Mouse (Mus musculus): ENCODE measurements at regions not wholly inside any gene's neighbourhood (a gene's known extent, or its start where the extent isn't known, plus 50 kb on each side); places are given as distances from the start of the nearest gene placed in this dataset.
A peak's percentile ranks its signal among the peaks of the same experiment; 100 is the strongest.

DNA sequence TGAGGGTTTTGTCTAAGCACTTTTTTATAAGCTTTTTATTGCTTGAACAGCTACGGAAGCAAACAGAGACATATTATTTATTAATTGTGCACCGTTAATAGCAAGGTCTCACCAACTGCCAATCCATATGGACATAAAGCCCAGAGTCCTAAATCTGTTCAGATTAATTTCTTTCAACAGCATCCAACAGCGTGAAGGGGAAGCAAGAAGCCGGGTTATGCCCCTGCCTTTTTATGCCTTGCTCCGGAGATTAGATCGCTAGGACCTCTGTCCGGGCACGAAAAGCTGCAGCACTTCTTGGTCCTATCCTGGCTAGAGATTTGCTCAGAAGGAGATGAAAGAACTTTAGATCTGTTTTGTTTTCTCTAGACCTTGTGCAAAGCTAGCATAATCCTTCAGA lies 289.6 kb upstream of the Epha7 start:
- Histone ChIP-seq H3K4me2 (ENCODE audit: low read length) (no peak overlapping the region), H3K9me3 (replicated peaks; ENCODE audit: low read length) (no peaks in the 10 kb centered on the region), H3K27me3 (ENCODE audit: insufficient read depth, low read length) (no peaks in the 10 kb centered on the region), H3K36me3 (ENCODE audit: insufficient read depth, low read length) (no peaks in the 10 kb centered on the region), H3K4me3 (replicated peaks; ENCODE audit: low read depth, low read length) (no peak overlapping the region), H3K4me1 (replicated peaks; ENCODE audit: insufficient read depth, low read length) (no peaks in the 10 kb centered on the region), H3K9ac (ENCODE audit: low read depth, low read length) (no peak overlapping the region), H3K27ac (no peak overlapping the region)
- WGBS: 64% methylated on average over 8 of the region's 8 CpGs
- TF ChIP-seq CTCF (IDR thresholded peaks at IDR 0.05; ENCODE audit: low read depth): no peak
- DNase-seq (ENCODE audit: low spot score) (no peak), ATAC-seq (replicated peaks; ENCODE audit: low FRiP score, low read depth) (no peak)

DNA sequence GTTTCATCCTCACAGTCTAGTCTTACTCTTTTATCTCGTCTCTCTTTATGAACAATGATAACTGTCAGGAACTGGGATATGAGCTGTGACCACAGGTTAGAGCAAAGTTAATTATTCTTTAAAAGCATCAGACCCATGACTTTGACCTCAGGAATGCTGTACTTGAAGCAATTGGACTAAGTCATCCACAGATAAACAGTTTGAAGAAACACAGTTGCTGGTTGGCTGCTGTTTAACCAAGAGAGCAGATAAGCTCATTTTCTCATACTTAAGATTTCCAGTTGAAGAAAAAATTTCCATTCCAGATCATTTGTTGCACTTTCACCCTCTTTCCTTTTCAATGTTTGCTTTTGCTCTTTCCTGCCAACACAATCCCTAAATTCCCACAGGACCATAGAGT lies 270.7 kb upstream of the Epha7 start:
- H3K27ac ChIP-seq: no peak overlapping the region
- no peak overlapping the region for H3K9ac ChIP-seq (ENCODE audit: low read depth, low read length)
- no peak overlapping the region for H3K4me2 ChIP-seq (ENCODE audit: low read length)
- H3K4me3 ChIP-seq (replicated peaks; ENCODE audit: low read depth, low read length): no peak overlapping the region
- no peaks in the 10 kb centered on the region for H3K9me3 ChIP-seq (replicated peaks; ENCODE audit: low read length)
- no peaks in the 10 kb centered on the region for H3K36me3 ChIP-seq (ENCODE audit: insufficient read depth, low read length)
- no peak for TF ChIP-seq CTCF (IDR thresholded peaks at IDR 0.05; ENCODE audit: low read depth)
- no peaks in the 10 kb centered on the region for H3K27me3 ChIP-seq (ENCODE audit: insufficient read depth, low read length)
- DNase-seq (ENCODE audit: low spot score): peak; percentile 60
- no peaks in the 10 kb centered on the region for H3K4me1 ChIP-seq (replicated peaks; ENCODE audit: insufficient read depth, low read length)
- peak; percentile 78 for ATAC-seq (replicated peaks; ENCODE audit: low FRiP score, low read depth)
- WGBS: 10% methylated on average over 1 of the region's 1 CpGs

DNA sequence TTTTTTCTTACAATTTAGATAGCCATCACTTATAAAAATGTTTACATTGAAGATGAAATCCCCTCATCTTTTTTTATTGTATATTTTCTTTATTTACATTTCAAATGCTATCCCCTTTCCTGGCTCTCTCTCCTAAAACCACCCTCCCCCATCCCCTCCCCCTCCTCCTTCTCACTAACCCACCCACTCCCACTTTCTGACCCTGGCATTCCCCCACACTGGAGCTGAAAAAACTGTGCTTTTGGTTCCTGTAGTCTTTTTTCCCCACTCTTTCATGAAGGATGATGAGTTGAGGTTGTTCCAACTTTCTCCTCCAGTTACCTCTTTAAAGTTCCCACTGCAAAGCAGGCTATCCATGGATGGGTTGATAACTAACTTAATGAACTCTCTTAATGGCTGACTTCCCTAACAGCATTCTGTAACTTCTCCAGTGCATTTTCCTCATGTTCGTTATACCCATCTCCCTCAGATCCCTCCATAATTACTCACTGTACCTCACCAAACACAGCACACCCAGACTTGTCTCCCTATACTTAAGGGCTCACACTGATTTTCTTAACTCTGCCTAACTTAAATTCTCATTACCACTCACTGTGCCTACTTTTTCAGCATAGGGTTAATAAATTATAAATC lies 270.1 kb upstream of the Epha7 start:
- no peaks in the 10 kb centered on the region for H3K36me3 ChIP-seq (ENCODE audit: insufficient read depth, low read length)
- WGBS: 26% methylated on average over 1 of the region's 1 CpGs
- H3K4me1 ChIP-seq (replicated peaks; ENCODE audit: insufficient read depth, low read length): 0 out of 2 replicates have a peak, but pooled peaks cover under 1% of the 10 kb centered on the region
- no peak overlapping the region for H3K9ac ChIP-seq (ENCODE audit: low read depth, low read length)
- H3K4me3 ChIP-seq (replicated peaks; ENCODE audit: low read depth, low read length): no peak overlapping the region
- H3K27ac ChIP-seq: 0 out of 2 replicates have a peak overlapping the region, but pooled peaks have one; percentile 36
- no peak for TF ChIP-seq CTCF (IDR thresholded peaks at IDR 0.05; ENCODE audit: low read depth)
- peak; percentile 21 for DNase-seq (ENCODE audit: low spot score)
- no peaks in the 10 kb centered on the region for H3K9me3 ChIP-seq (replicated peaks; ENCODE audit: low read length)
- H3K27me3 ChIP-seq (ENCODE audit: insufficient read depth, low read length): no peaks in the 10 kb centered on the region
- peak; percentile 72 for ATAC-seq (replicated peaks; ENCODE audit: low FRiP score, low read depth)
- no peak overlapping the region for H3K4me2 ChIP-seq (ENCODE audit: low read length)

DNA sequence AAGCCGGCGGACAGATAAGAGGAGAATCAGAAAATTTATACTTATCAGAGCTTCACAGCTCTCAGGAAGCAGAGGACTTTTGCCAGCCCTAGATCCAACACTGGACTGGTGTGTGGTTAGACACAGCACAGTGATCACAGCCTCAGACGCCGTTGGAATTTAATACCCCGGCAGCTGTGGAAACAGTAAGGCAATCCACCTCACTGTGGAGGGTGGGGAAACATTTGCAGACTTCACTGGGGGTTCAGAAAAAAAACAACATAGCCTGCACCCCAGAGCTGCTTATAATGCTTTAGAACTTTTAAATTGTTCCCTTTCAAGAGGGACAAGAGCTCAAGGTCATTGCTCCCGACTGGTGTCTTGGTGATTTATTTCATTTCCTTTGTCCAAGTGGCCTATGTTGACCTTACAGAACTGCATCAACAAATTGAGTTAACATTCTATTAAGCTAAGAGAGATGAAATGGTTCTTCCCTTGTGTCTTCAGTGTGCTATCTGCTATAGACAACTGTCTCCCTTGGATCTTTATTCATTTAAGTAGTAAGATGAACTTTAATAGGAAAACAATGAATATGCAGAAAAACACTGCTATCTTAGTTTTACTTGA lies 264.6 kb upstream of the Epha7 start:
- H3K4me1 ChIP-seq (replicated peaks; ENCODE audit: insufficient read depth, low read length): 0 out of 2 replicates have a peak, but pooled peaks cover 8% of the 10 kb centered on the region
- no peaks in the 10 kb centered on the region for H3K27me3 ChIP-seq (ENCODE audit: insufficient read depth, low read length)
- H3K9me3 ChIP-seq (replicated peaks; ENCODE audit: low read length): no peaks in the 10 kb centered on the region
- peak overlapping the region; percentile 29; the same call in 1 of the 2 replicates for H3K4me2 ChIP-seq (ENCODE audit: low read length)
- 8% methylated on average over 6 of the region's 6 CpGs for WGBS
- H3K27ac ChIP-seq: 0 out of 2 replicates have a peak overlapping the region, but pooled peaks have one; percentile 47
- TF ChIP-seq CTCF (IDR thresholded peaks at IDR 0.05; ENCODE audit: low read depth): no peak
- H3K9ac ChIP-seq (ENCODE audit: low read depth, low read length): no peak overlapping the region
- ATAC-seq (replicated peaks; ENCODE audit: low FRiP score, low read depth) (peak; percentile 93), DNase-seq (ENCODE audit: low spot score) (peak; percentile 80)
- H3K4me3 ChIP-seq (replicated peaks; ENCODE audit: low read depth, low read length): no peak overlapping the region
- no peaks in the 10 kb centered on the region for H3K36me3 ChIP-seq (ENCODE audit: insufficient read depth, low read length)

DNA sequence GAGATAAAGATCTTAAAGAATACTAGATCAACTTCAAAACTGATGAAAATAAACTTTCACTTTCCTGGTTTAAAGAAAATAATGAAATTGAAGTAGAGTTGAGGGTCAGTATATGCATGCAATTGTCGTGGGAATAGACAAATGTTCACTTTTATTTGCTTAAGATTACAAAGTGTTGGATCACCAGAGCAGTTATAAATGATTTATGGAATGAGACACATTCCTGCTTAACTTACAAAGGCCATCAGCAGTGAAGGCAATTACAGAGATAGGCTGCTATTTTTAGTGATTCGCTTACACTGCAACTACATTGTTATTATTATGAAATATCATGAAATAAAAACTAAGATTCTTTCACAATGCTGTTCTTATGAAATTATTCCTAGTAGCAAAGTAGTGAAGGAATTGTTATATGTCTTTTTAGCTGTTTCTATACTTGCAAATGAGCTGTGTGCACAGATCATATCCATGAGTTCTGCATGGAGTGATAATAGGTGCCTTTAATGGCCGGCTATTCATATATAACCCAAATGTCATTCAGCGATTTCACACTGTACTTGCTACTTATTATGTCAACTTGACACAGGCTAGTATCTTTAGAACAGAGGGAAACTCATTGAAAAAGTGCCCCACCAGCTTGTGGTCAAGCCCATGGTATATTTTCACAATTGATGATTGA lies 241.7 kb upstream of the Epha7 start:
- no peak overlapping the region for H3K4me2 ChIP-seq (ENCODE audit: low read length)

DNA sequence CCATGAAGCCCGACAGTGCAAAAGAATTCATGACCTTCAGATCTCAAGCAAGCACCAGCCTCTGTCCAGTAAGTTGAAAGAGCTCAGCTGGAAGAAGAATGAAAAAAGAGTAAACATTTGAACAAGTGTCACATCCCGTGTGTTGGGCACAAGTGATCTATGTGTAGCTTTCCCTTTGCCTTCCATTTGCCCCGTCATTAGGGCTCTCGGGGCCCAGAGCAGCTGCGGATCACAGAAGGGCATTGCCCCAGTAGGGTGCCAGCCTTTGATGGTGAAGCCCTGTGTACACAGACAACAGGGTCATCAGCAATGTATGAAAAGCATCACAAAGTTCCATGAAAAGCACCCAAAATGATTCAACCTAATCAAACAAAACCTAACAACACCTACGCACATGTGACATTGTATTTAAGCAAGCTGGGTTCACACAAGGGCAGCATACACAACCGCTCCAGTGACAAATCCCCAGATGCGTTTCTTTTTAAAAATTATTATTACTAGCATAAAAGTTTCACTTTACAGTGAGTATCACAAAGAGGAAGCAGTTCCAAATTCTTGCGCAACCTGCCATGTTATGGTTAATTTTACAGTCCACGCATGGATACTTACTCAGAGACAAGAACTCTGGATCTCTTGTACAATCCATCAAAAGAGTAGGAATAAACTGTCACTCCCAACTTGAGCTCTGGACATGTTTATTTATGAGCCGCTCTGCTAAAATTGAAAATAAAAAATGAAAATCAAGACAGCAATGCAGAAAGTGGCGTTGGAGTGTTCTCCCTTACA lies 224.0 kb upstream of the Epha7 start:
- no peak overlapping the region for H3K4me2 ChIP-seq (ENCODE audit: low read length)
- DNase-seq (ENCODE audit: low spot score) (no peak), ATAC-seq (replicated peaks; ENCODE audit: low FRiP score, low read depth) (no peak)
- TF ChIP-seq CTCF (IDR thresholded peaks at IDR 0.05; ENCODE audit: low read depth): no peak
- 71% methylated on average over 12 of the region's 12 CpGs for WGBS
- no peak overlapping the region for H3K27ac ChIP-seq
- no peaks in the 10 kb centered on the region for H3K4me1 ChIP-seq (replicated peaks; ENCODE audit: insufficient read depth, low read length)
- no peaks in the 10 kb centered on the region for H3K9me3 ChIP-seq (replicated peaks; ENCODE audit: low read length)
- H3K36me3 ChIP-seq (ENCODE audit: insufficient read depth, low read length): no peaks in the 10 kb centered on the region
- H3K9ac ChIP-seq (ENCODE audit: low read depth, low read length): no peak overlapping the region
- no peaks in the 10 kb centered on the region for H3K27me3 ChIP-seq (ENCODE audit: insufficient read depth, low read length)
- H3K4me3 ChIP-seq (replicated peaks; ENCODE audit: low read depth, low read length): no peak overlapping the region

More for the DNA sequence above, 241.7 kb upstream of the Epha7 start:
- ATAC-seq (replicated peaks; ENCODE audit: low FRiP score, low read depth) (no peak), DNase-seq (ENCODE audit: low spot score) (peak; percentile 49)
- H3K9ac ChIP-seq (ENCODE audit: low read depth, low read length): no peak overlapping the region
- TF ChIP-seq CTCF (IDR thresholded peaks at IDR 0.05; ENCODE audit: low read depth): no peak
- no peaks in the 10 kb centered on the region for H3K27me3 ChIP-seq (ENCODE audit: insufficient read depth, low read length)
- WGBS: 62% methylated on average over 4 of the region's 4 CpGs
- no peak overlapping the region for H3K4me3 ChIP-seq (replicated peaks; ENCODE audit: low read depth, low read length)
- no peaks in the 10 kb centered on the region for H3K9me3 ChIP-seq (replicated peaks; ENCODE audit: low read length)
- no peaks in the 10 kb centered on the region for H3K4me1 ChIP-seq (replicated peaks; ENCODE audit: insufficient read depth, low read length)
- no peak overlapping the region for H3K27ac ChIP-seq
- no peaks in the 10 kb centered on the region for H3K36me3 ChIP-seq (ENCODE audit: insufficient read depth, low read length)
